Mouse (Mus musculus): Measurements from ENCODE around the gene Plagl1. TPM values are rescaled to one million over a fixed set of nuclear protein-coding genes. Genes with fewer than 3 reads are reported as not detected.
A peak's percentile ranks its signal among the peaks of the same experiment; 100 is the strongest.

The Plagl1 gene
- polyA plus RNA-seq, 1 experiment from 2014 or later: 157 TPM

GRCm38 (mm10) chr10:13116706-13117665 lies 56.7 kb downstream of the Plagl1 start:
- Histone ChIP-seq H3K4me2 (replicated peaks) (no peak overlapping the region), H3K9me3 (no peaks in the 10 kb centered on the region), H3K4me3 (replicated peaks) (no peak overlapping the region), H3K36me3 (0 out of 2 replicates have a peak, but pooled peaks cover 2% of the 10 kb centered on the region), H3K9ac (no peak overlapping the region), H3K4me1 (replicated peaks) (peaks cover 18% of the 10 kb centered on the region), H3K27ac (peak overlapping the region; percentile 24; the same call in 1 of the 2 replicates), H3K27me3 (replicated peaks) (no peaks in the 10 kb centered on the region)
- peak; percentile 76 for ATAC-seq
- WGBS: 39% methylated on average over 9 of the region's 9 CpGs

- peak overlapping the region; percentile 42; the same call in 1 of the 2 replicates for H3K27ac ChIP-seq
- H3K27me3 ChIP-seq (replicated peaks): no peaks in the 10 kb centered on the region
- peaks cover 12% of the 10 kb centered on the region for H3K4me1 ChIP-seq (replicated peaks)
- no peaks in the 10 kb centered on the region for H3K36me3 ChIP-seq
- no peak for ATAC-seq
- no peak overlapping the region for H3K4me2 ChIP-seq (replicated peaks)
- no peaks in the 10 kb centered on the region for H3K9me3 ChIP-seq
- H3K9ac ChIP-seq: no peak overlapping the region
- H3K4me3 ChIP-seq (replicated peaks): no peak overlapping the region
- 72% methylated on average over 7 of the region's 7 CpGs for WGBS
These were observed 57.9 kb downstream of the Plagl1 start for GRCm38 (mm10) chr10:13118024-13118769.

- ATAC-seq: no peak
These were observed 58.4 kb downstream of the Plagl1 start for GRCm38 (mm10) chr10:13118770-13119102.

GRCm38 (mm10) chr10:13119300-13119699 lies 59.0 kb downstream of the Plagl1 start:
- Histone ChIP-seq H3K27ac (no peak overlapping the region), H3K36me3 (no peaks in the 10 kb centered on the region)

More at GRCm38 (mm10) chr10:13118770-13119102, 58.4 kb downstream of the Plagl1 start:
- Histone ChIP-seq H3K36me3 (no peaks in the 10 kb centered on the region), H3K4me3 (replicated peaks) (no peak overlapping the region), H3K27ac (no peak overlapping the region), H3K4me2 (replicated peaks) (no peak overlapping the region), H3K9me3 (no peaks in the 10 kb centered on the region), H3K9ac (no peak overlapping the region), H3K27me3 (replicated peaks) (no peaks in the 10 kb centered on the region), H3K4me1 (replicated peaks) (peaks cover 12% of the 10 kb centered on the region)
- 70% methylated on average over 5 of the region's 5 CpGs for WGBS

DNA sequence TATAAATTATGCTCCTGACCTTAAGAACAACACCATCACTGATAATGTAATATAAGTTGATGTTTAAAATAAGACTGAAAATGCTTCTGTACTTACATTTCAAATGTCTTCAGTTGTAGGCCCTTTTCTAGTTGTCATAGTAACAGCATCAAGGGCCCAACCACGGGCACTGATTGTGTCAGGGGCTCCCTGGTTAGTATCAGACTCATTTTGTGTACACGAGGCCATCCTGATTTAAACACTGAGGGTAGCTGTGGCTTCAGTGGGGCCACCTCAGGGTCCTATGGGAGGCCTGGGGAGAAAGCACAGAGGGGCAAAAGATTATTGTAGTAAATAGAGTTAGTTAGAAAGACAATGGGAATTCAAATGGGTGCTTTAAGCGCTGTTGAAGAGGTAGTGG lies 65.5 kb downstream of the Plagl1 start:
- ATAC-seq: no peak
- no peaks in the 10 kb centered on the region for H3K9me3 ChIP-seq
- H3K4me1 ChIP-seq (replicated peaks): no peaks in the 10 kb centered on the region
- no peak overlapping the region for H3K4me2 ChIP-seq (replicated peaks)
- H3K36me3 ChIP-seq: peaks cover 7% of the 10 kb centered on the region; the same call in 1 of the 2 replicates
- H3K4me3 ChIP-seq (replicated peaks): no peak overlapping the region
- H3K27ac ChIP-seq: no peak overlapping the region
- WGBS: 53% methylated on average over 3 of the region's 3 CpGs
- no peaks in the 10 kb centered on the region for H3K27me3 ChIP-seq (replicated peaks)
- H3K9ac ChIP-seq: no peak overlapping the region

More at GRCm38 (mm10) chr10:13119300-13119699, 59.0 kb downstream of the Plagl1 start:
- no peaks in the 10 kb centered on the region for H3K27me3 ChIP-seq (replicated peaks)
- 79% methylated on average over 2 of the region's 2 CpGs for WGBS
- no peaks in the 10 kb centered on the region for H3K9me3 ChIP-seq
- H3K4me3 ChIP-seq (replicated peaks): no peak overlapping the region
- ATAC-seq: no peak
- peaks cover 12% of the 10 kb centered on the region for H3K4me1 ChIP-seq (replicated peaks)
- H3K4me2 ChIP-seq (replicated peaks): no peak overlapping the region
- H3K9ac ChIP-seq: no peak overlapping the region

- ATAC-seq: no peak
- Histone ChIP-seq H3K27ac (no peak overlapping the region), H3K36me3 (peaks cover 7% of the 10 kb centered on the region; the same call in 1 of the 2 replicates), H3K4me1 (replicated peaks) (no peaks in the 10 kb centered on the region), H3K27me3 (replicated peaks) (no peaks in the 10 kb centered on the region), H3K4me2 (replicated peaks) (no peak overlapping the region), H3K9ac (no peak overlapping the region), H3K4me3 (replicated peaks) (no peak overlapping the region), H3K9me3 (no peaks in the 10 kb centered on the region)
- WGBS: 77% methylated on average over 13 of the region's 13 CpGs
These were observed 67.0 kb downstream of the Plagl1 start for GRCm38 (mm10) chr10:13127335-13127734.

DNA sequence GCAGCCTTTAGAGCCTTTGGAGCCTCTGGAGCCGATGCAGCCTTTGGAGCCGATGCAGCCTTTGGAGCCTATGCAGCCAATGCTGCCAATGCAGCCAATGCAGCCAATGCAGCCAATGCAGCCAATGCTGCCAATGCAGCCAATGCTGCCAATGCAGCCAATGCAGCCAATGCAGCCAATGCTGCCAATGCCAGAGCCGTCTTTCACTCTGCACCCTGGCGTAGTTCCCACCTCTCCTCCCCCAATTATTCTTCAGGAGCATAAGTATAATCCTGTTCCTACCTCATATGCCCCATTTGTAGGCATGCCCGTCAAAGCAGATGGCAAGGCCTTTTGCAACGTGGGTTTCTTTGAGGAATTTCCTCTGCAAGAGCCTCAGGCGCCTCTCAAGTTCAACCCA lies 67.6 kb downstream of the Plagl1 start:
- H3K4me1 ChIP-seq (replicated peaks): no peaks in the 10 kb centered on the region
- no peak overlapping the region for H3K4me3 ChIP-seq (replicated peaks)
- H3K27ac ChIP-seq: no peak overlapping the region
- ATAC-seq: no peak
- no peak overlapping the region for H3K9ac ChIP-seq
- no peaks in the 10 kb centered on the region for H3K9me3 ChIP-seq
- no peak overlapping the region for H3K4me2 ChIP-seq (replicated peaks)
- WGBS: 92% methylated on average over 7 of the region's 7 CpGs
- H3K36me3 ChIP-seq: peaks cover 7% of the 10 kb centered on the region; the same call in 1 of the 2 replicates
- H3K27me3 ChIP-seq (replicated peaks): no peaks in the 10 kb centered on the region

DNA sequence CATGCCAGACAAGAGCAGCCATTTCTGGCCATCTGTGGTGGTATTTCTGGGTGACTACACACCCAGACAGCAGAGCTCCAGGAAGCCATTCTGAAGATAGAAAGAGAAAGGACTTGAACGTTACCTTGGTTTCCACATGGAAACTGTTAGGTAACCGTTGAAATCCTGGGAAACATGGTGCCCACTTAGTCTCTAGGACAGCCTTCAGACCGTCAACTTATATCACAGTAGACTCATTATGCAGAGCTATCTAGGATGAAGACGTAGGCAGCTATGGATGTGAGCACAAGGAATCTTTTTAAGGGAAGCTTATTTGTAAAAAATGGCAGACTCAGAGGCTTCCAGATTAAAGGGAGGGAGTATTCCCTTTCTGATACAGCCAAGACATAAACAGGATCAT lies 73.5 kb downstream of the Plagl1 start:
- H3K36me3 ChIP-seq: peaks cover 1% of the 10 kb centered on the region; the same call in 1 of the 2 replicates
- H3K9me3 ChIP-seq: no peaks in the 10 kb centered on the region
- no peak overlapping the region for H3K27ac ChIP-seq
- no peak overlapping the region for H3K4me3 ChIP-seq (replicated peaks)
- H3K4me2 ChIP-seq (replicated peaks): no peak overlapping the region
- H3K4me1 ChIP-seq (replicated peaks): no peaks in the 10 kb centered on the region
- H3K9ac ChIP-seq: no peak overlapping the region
- no peaks in the 10 kb centered on the region for H3K27me3 ChIP-seq (replicated peaks)
- no peak for ATAC-seq
- WGBS: 88% methylated on average over 4 of the region's 4 CpGs

DNA sequence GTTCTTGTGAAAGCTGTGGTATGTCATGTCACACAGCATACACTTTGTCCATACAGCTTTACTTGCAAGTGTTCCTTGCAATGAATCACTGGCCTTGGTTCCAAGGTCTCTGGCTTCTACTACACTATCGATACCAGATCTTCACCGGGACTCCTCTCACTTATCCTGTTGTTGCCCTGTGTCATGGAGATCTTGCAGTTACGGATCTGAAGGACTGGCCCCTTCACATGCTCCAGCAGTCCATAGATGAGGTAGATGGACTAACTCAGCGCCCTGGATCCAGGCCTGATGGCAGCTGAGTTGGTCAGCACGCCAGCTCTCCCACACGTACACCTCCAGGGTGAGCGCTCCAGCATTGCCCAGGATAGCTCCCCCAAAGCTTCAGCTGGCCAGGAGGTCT lies 75.0 kb downstream of the Plagl1 start:
- H3K27ac ChIP-seq: no peak overlapping the region
- H3K9ac ChIP-seq: no peak overlapping the region
- ATAC-seq: no peak
- no peak overlapping the region for H3K4me3 ChIP-seq (replicated peaks)
- no peaks in the 10 kb centered on the region; the same call in 1 of the 2 replicates for H3K4me1 ChIP-seq (replicated peaks)
- H3K27me3 ChIP-seq (replicated peaks): no peaks in the 10 kb centered on the region
- no peaks in the 10 kb centered on the region for H3K9me3 ChIP-seq
- no peak overlapping the region for H3K4me2 ChIP-seq (replicated peaks)
- WGBS: 92% methylated on average over 7 of the region's 7 CpGs
- no peaks in the 10 kb centered on the region for H3K36me3 ChIP-seq

- H3K4me2 ChIP-seq (replicated peaks): no peak overlapping the region
- ATAC-seq: no peak
- H3K27me3 ChIP-seq (replicated peaks): no peaks in the 10 kb centered on the region
- 91% methylated on average over 7 of the region's 7 CpGs for WGBS
- no peak overlapping the region for H3K27ac ChIP-seq
- no peaks in the 10 kb centered on the region for H3K36me3 ChIP-seq
- no peak overlapping the region for H3K4me3 ChIP-seq (replicated peaks)
- no peaks in the 10 kb centered on the region for H3K9me3 ChIP-seq
- no peak overlapping the region for H3K9ac ChIP-seq
- H3K4me1 ChIP-seq (replicated peaks): no peaks in the 10 kb centered on the region; the same call in 1 of the 2 replicates
These were observed 75.4 kb downstream of the Plagl1 start for GRCm38 (mm10) chr10:13135751-13136150.

DNA sequence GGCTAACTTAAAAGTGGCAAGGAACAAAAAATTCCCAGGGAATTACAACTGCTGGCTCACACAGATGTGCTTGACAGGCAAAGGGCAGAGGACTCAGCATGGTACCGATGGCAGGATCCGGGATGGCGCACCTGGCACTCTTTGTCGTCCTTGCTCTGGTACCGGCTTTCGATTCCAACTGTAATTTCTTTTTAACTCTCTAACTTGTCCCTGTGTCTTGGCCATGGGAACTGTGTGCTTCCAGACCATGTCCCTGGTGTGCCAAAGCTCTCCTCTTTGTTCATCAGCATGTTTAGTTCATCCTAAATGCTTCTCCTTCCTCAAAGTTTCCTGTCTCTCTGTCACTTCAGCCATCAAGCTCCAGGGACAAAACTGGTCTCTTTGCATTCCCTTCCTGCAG lies 77.6 kb downstream of the Plagl1 start:
- Histone ChIP-seq H3K9me3 (no peaks in the 10 kb centered on the region), H3K4me1 (replicated peaks) (no peaks in the 10 kb centered on the region; the same call in 1 of the 2 replicates), H3K9ac (no peak overlapping the region), H3K4me3 (replicated peaks) (no peak overlapping the region), H3K4me2 (replicated peaks) (no peak overlapping the region), H3K27ac (no peak overlapping the region), H3K36me3 (no peaks in the 10 kb centered on the region), H3K27me3 (replicated peaks) (no peaks in the 10 kb centered on the region)
- ATAC-seq: no peak
- 94% methylated on average over 6 of the region's 6 CpGs for WGBS

DNA sequence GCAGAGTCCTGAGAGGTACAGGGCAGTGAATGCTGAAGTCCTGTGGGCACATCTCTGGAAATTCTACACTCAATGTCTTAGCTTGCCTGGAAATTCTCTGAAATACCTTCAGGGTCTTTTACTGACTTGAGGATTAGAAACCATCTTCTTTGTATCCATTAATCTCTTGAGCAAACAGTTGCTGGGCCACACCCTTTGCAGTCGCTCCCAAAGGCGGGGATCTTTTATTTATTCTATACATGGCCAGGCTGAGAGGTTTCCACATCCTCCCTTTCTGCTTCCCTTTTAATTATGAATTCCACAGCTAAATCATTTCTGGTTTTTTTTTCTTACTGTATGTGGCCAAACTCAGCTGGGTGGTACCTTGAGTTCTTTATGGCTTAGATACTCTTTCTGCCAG lies 80.1 kb downstream of the Plagl1 start:
- no peaks in the 10 kb centered on the region for H3K36me3 ChIP-seq
- H3K9ac ChIP-seq: no peak overlapping the region
- no peak overlapping the region for H3K4me2 ChIP-seq (replicated peaks)
- no peak overlapping the region for H3K4me3 ChIP-seq (replicated peaks)
- WGBS: 40% methylated on average over 2 of the region's 2 CpGs
- no peaks in the 10 kb centered on the region; the same call in 1 of the 2 replicates for H3K4me1 ChIP-seq (replicated peaks)
- no peaks in the 10 kb centered on the region for H3K27me3 ChIP-seq (replicated peaks)
- 0 out of 2 replicates have a peak, but pooled peaks have one; percentile 47 for ATAC-seq
- no peaks in the 10 kb centered on the region for H3K9me3 ChIP-seq
- no peak overlapping the region for H3K27ac ChIP-seq
